Mouse (Mus musculus): ENCODE results near the gene Prepl.

The Prepl gene

GRCm38 (mm10) chr17:85070658-85071057 is 19.4 kb downstream of the Prepl start:
- DNase-seq (ENCODE audit: low spot score) = no peak

GRCm38 (mm10) chr17:85067331-85067730 is 22.7 kb downstream of the Prepl start:
- DNase-seq (ENCODE audit: low spot score) = no peak

GRCm38 (mm10) chr17:85063560-85063959 is 26.5 kb downstream of the Prepl start:
- DNase-seq (ENCODE audit: low spot score) = no peak

GRCm38 (mm10) chr17:85059136-85059535 is 30.9 kb downstream of the Prepl start:
- no peak for DNase-seq (ENCODE audit: low spot score)

- no peak for DNase-seq (ENCODE audit: low spot score)
Observed at GRCm38 (mm10) chr17:85058276-85058675, 31.8 kb downstream of the Prepl start.

GRCm38 (mm10) chr17:85048379-85048778 is 41.7 kb downstream of the Prepl start:
- no peak for DNase-seq (ENCODE audit: low spot score)

- DNase-seq (ENCODE audit: low spot score) = no peak
Observed at GRCm38 (mm10) chr17:85045160-85045559, 44.9 kb downstream of the Prepl start.

- DNase-seq (ENCODE audit: low spot score) = no peak
Observed at GRCm38 (mm10) chr17:85044466-85044865, 45.6 kb downstream of the Prepl start.

- DNase-seq (ENCODE audit: low spot score) = no peak
Observed at GRCm38 (mm10) chr17:85043404-85043816, 46.6 kb downstream of the Prepl start.

- peak; percentile 13 for DNase-seq (ENCODE audit: low spot score)
Observed at GRCm38 (mm10) chr17:85042419-85042818, 47.6 kb downstream of the Prepl start.

GRCm38 (mm10) chr17:85040913-85041312 is 49.1 kb downstream of the Prepl start:
- no peak for DNase-seq (ENCODE audit: low spot score)

- DNase-seq (ENCODE audit: low spot score) = no peak
Observed at GRCm38 (mm10) chr17:85038761-85039160, 51.3 kb downstream of the Prepl start.

- DNase-seq (ENCODE audit: low spot score) = no peak
Observed at GRCm38 (mm10) chr17:85038311-85038710, 51.7 kb downstream of the Prepl start.

GRCm38 (mm10) chr17:85037855-85038254 is 52.2 kb downstream of the Prepl start:
- DNase-seq (ENCODE audit: low spot score) = no peak

- no peak for DNase-seq (ENCODE audit: low spot score)
Observed at GRCm38 (mm10) chr17:85034068-85034467, 56.0 kb downstream of the Prepl start.

- DNase-seq (ENCODE audit: low spot score) = no peak
Observed at GRCm38 (mm10) chr17:85033087-85033486, 57.0 kb downstream of the Prepl start.

GRCm38 (mm10) chr17:85030651-85031050 is 59.4 kb downstream of the Prepl start:
- DNase-seq (ENCODE audit: low spot score) = no peak

GRCm38 (mm10) chr17:85028797-85029196 is 61.2 kb downstream of the Prepl start:
- DNase-seq (ENCODE audit: low spot score) = no peak

- DNase-seq (ENCODE audit: low spot score) = no peak
Observed at GRCm38 (mm10) chr17:85028093-85028739, 61.8 kb downstream of the Prepl start, which contains the start of gene Slc3a1. Gene Slc3a1 (plus strand): TSS chr17:85028376.

GRCm38 (mm10) chr17:85027247-85027646 is 62.8 kb downstream of the Prepl start:
- no peak for DNase-seq (ENCODE audit: low spot score)

- DNase-seq (ENCODE audit: low spot score) = no peak
Observed at GRCm38 (mm10) chr17:85026436-85026835, 63.6 kb downstream of the Prepl start.

GRCm38 (mm10) chr17:85025151-85025550 is 64.9 kb downstream of the Prepl start:
- no peak for DNase-seq (ENCODE audit: low spot score)

GRCm38 (mm10) chr17:85024237-85024636 is 65.8 kb downstream of the Prepl start:
- no peak for DNase-seq (ENCODE audit: low spot score)
